Mouse (Mus musculus) forebrain, postnatal 0 days (tissue): ENCODE results near the gene Gm37240. TPM values are rescaled to one million over a fixed set of nuclear protein-coding genes. Genes with fewer than 3 reads are reported as not detected.

ENCODE experiments used
- ATAC-seq: fragments of 200-750 bp; cut with Nextera tagmentation; 2 replicates; pipeline ENCODE4 v1.8.0; 2017; ENCODE audit warnings: mild to moderate bottlenecking, moderate library complexity
- DNase-seq: peaks from one replicate; pipeline ENCODE4 v3.0.0-alpha.2; 2015
- H3K27ac ChIP-seq: fragments of 300-500 bp; sonication (generic); 2 replicates; pipeline ENCODE4 v1.5.1; 2014; ENCODE audit warnings: low read depth, mild to moderate bottlenecking, antibody characterized with exemption, low read length, moderate library complexity, mixed read lengths
- H3K27me3 ChIP-seq: fragments of 300-500 bp; sonication (generic); 2 replicates; pipeline ENCODE4 v1.6.1; 2014; ENCODE audit warnings: mild to moderate bottlenecking, low read length, mixed read lengths; ENCODE audit not compliant: insufficient read depth
- H3K36me3 ChIP-seq: fragments of 300-500 bp; sonication (generic); 2 replicates; pipeline ENCODE4 v1.6.1; 2014; ENCODE audit warnings: mild to moderate bottlenecking, moderate library complexity; ENCODE audit not compliant: insufficient read depth
- H3K4me1 ChIP-seq: fragments of 300-500 bp; sonication (generic); 2 replicates; pipeline ENCODE4 v1.6.1; 2014; ENCODE audit warnings: antibody characterized with exemption; ENCODE audit not compliant: insufficient read depth
- H3K4me2 ChIP-seq: fragments of 300-500 bp; sonication (generic); 2 replicates; pipeline ENCODE4 v1.6.1; 2014; ENCODE audit warnings: low read depth, mild to moderate bottlenecking, moderate library complexity
- H3K4me3 ChIP-seq: fragments of 300-500 bp; sonication (generic); 2 replicates; pipeline ENCODE4 v1.5.1; 2014; ENCODE audit warnings: low read depth, low read length, mixed read lengths
- H3K9ac ChIP-seq: fragments of 300-500 bp; sonication (generic); 2 replicates; pipeline ENCODE4 v1.6.1; 2014; ENCODE audit warnings: mild to moderate bottlenecking
- H3K9me3 ChIP-seq: fragments of 300-500 bp; sonication (generic); 2 replicates; pipeline ENCODE4 v1.6.1; 2016; ENCODE audit warnings: low read length
- CTCF ChIP-seq: sonication (generic); IDR thresholded peaks from 2 replicates; pipeline ENCODE4 v1.5.1; 2016; ENCODE audit warnings: antibody characterized with exemption, control low read depth, low read depth
- WGBS: fragments of 180-500 bp; shearing (Covaris S2); extraction: QIAGEN DNeasy Blood & Tissue Kit; methylation state at CpG from one replicate; pipeline ENCODE4 v1.1.7; 2014; 5-methylcytosine and 5-hydroxymethylcytosine counted together
- polyA plus RNA-seq: library from polyadenylated mRNA; unstranded; fragments of >200 nt; fragmentation: Nextera tagmentation; extraction: Ambion mirVana; gene quantifications from 2 replicates; pipeline ENCODE4 v1.2.1, GENCODE M21; 2015
- total RNA-seq: library from RNA; depleted of rRNA; stranded (reverse); fragments of >200 nt; gene quantifications from 2 replicates; pipeline ENCODE4 v1.2.3, GENCODE M21; 2014

Gene Gm37240
- total and polyA plus RNA-seq, 2 experiments from 2014 or later = 0.67 to 1.2 TPM

- Histone ChIP-seq H3K9me3 (no peaks in the 10 kb centered on the region), H3K27me3 (no peaks in the 10 kb centered on the region), H3K4me1 (0 out of 2 replicates have a peak, but pooled peaks cover 4% of the 10 kb centered on the region), H3K27ac (no peak overlapping the region), H3K9ac (no peak overlapping the region), H3K36me3 (no peaks in the 10 kb centered on the region), H3K4me3 (no peak overlapping the region), H3K4me2 (no peak overlapping the region)
- peak; percentile 70 for TF ChIP-seq CTCF
- no peak for ATAC-seq
- 34% methylated on average over 2 of the region's 2 CpGs for WGBS
- peak; percentile 74 for DNase-seq
Observed at GRCm38 (mm10) chr3:84936252-84936651, 951.1 kb downstream of the Gm37240 start.

- TF ChIP-seq CTCF = no peak
Observed at GRCm38 (mm10) chr3:84935729-84936128, 951.6 kb downstream of the Gm37240 start.

GRCm38 (mm10) chr3:84930683-84931082, 956.6 kb downstream of the Gm37240 start:
- DNase-seq = no peak

More at GRCm38 (mm10) chr3:84935729-84936128, 951.6 kb downstream of the Gm37240 start:
- DNase-seq = no peak
- Histone ChIP-seq H3K4me3 (no peak overlapping the region), H3K9ac (no peak overlapping the region), H3K27me3 (no peaks in the 10 kb centered on the region), H3K4me1 (0 out of 2 replicates have a peak, but pooled peaks cover 4% of the 10 kb centered on the region), H3K4me2 (no peak overlapping the region), H3K9me3 (no peaks in the 10 kb centered on the region), H3K27ac (no peak overlapping the region), H3K36me3 (no peaks in the 10 kb centered on the region)
- no peak for ATAC-seq
- WGBS = 83% methylated on average over 1 of the region's 1 CpGs

GRCm38 (mm10) chr3:84929171-84929570, 958.1 kb downstream of the Gm37240 start:
- no peaks in the 10 kb centered on the region for H3K36me3 ChIP-seq
- no peak overlapping the region for H3K27ac ChIP-seq
- H3K4me2 ChIP-seq = no peak overlapping the region
- no peaks in the 10 kb centered on the region for H3K27me3 ChIP-seq
- ATAC-seq (no peak), DNase-seq (no peak)
- H3K4me1 ChIP-seq = no peaks in the 10 kb centered on the region
- WGBS = 85% methylated on average over 3 of the region's 3 CpGs
- H3K9ac ChIP-seq = no peak overlapping the region
- no peak for TF ChIP-seq CTCF
- H3K9me3 ChIP-seq = no peaks in the 10 kb centered on the region
- H3K4me3 ChIP-seq = no peak overlapping the region

More at GRCm38 (mm10) chr3:84930683-84931082, 956.6 kb downstream of the Gm37240 start:
- ATAC-seq = no peak
- TF ChIP-seq CTCF = no peak
- Histone ChIP-seq H3K27ac (no peak overlapping the region), H3K4me1 (no peaks in the 10 kb centered on the region), H3K27me3 (no peaks in the 10 kb centered on the region), H3K9ac (no peak overlapping the region), H3K9me3 (no peaks in the 10 kb centered on the region), H3K4me2 (no peak overlapping the region), H3K36me3 (no peaks in the 10 kb centered on the region), H3K4me3 (no peak overlapping the region)
- WGBS = 83% methylated on average over 3 of the region's 3 CpGs

GRCm38 (mm10) chr3:84927901-84928300, 959.4 kb downstream of the Gm37240 start:
- no peak overlapping the region for H3K4me3 ChIP-seq

GRCm38 (mm10) chr3:84927168-84927794, 960.0 kb downstream of the Gm37240 start:
- DNase-seq = no peak
- Histone ChIP-seq H3K4me1 (no peaks in the 10 kb centered on the region), H3K9ac (no peak overlapping the region), H3K27me3 (no peaks in the 10 kb centered on the region), H3K27ac (no peak overlapping the region), H3K4me3 (no peak overlapping the region), H3K4me2 (no peak overlapping the region), H3K9me3 (no peaks in the 10 kb centered on the region), H3K36me3 (no peaks in the 10 kb centered on the region)
- TF ChIP-seq CTCF = no peak
- ATAC-seq = no peak
- 68% methylated on average over 8 of the region's 8 CpGs for WGBS

More at GRCm38 (mm10) chr3:84927901-84928300, 959.4 kb downstream of the Gm37240 start:
- DNase-seq (no peak), ATAC-seq (no peak)
- Histone ChIP-seq H3K27me3 (no peaks in the 10 kb centered on the region), H3K4me1 (no peaks in the 10 kb centered on the region), H3K9me3 (no peaks in the 10 kb centered on the region), H3K4me2 (no peak overlapping the region), H3K36me3 (no peaks in the 10 kb centered on the region), H3K27ac (no peak overlapping the region), H3K9ac (no peak overlapping the region)
- no peak for TF ChIP-seq CTCF
- WGBS = 87% methylated on average over 2 of the region's 2 CpGs

GRCm38 (mm10) chr3:84926140-84926539, 961.2 kb downstream of the Gm37240 start:
- H3K4me2 ChIP-seq = no peak overlapping the region
- no peaks in the 10 kb centered on the region for H3K27me3 ChIP-seq
- H3K4me1 ChIP-seq = no peaks in the 10 kb centered on the region
- H3K9me3 ChIP-seq = no peaks in the 10 kb centered on the region
- no peak overlapping the region for H3K27ac ChIP-seq
- no peak for ATAC-seq
- no peaks in the 10 kb centered on the region for H3K36me3 ChIP-seq
- DNase-seq = no peak
- 81% methylated on average over 5 of the region's 5 CpGs for WGBS
- no peak overlapping the region for H3K9ac ChIP-seq
- TF ChIP-seq CTCF = no peak
- no peak overlapping the region for H3K4me3 ChIP-seq
